Mouse (Mus musculus): ENCODE data around the gene Prpf31.

DNA sequence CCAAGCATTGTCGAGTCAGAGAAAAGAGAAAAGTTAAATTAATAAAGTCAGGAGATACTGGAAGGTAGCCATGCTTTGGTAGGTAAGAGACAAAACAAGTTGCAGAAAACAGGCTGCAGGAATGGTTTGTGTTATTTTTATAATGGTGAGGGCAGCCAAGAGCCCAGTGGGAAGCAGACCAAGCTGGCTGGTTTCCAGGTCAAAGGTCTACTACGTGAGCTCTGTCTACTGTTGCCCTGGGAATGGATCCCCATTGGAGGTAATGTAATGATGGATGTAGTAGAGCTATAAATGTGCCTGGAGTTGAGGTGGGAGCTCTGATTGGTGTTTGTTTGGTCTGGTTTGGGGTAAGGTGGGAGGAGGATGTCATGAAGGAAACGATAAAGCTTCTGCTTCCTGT is 20.7 kb upstream of the Prpf31 start:
- TF ChIP-seq CTCF (IDR thresholded peaks at IDR 0.05; ENCODE audit: borderline replicate concordance, insufficient read depth, low read depth, low read length) (no peak), POLR2A (IDR thresholded peaks at IDR 0.05; ENCODE audit: borderline replicate concordance, insufficient read depth, low read length) (no peak)

All from cerebellum, adult 2 months (tissue).